Mouse (Mus musculus): Measurements from ENCODE around the gene Klrb1c. TPM values are rescaled to one million over a fixed set of nuclear protein-coding genes. Genes with fewer than 3 reads are reported as not detected.

Gene Klrb1c
- polyA plus RNA-seq, 1 experiment: not detected

- no peak for TF ChIP-seq GATA1 (IDR thresholded peaks at IDR 0.05; ENCODE audit: low read length)
Measured at GRCm38 (mm10) chr6:128797936-128798771, 9.1 kb upstream of the Klrb1c start.

GRCm38 (mm10) chr6:128797185-128797905 lies 8.3 kb upstream of the Klrb1c start:
- no peak for TF ChIP-seq GATA1 (IDR thresholded peaks at IDR 0.05; ENCODE audit: low read length)

GRCm38 (mm10) chr6:128796321-128796955 lies 7.4 kb upstream of the Klrb1c start:
- no peak for TF ChIP-seq GATA1 (IDR thresholded peaks at IDR 0.05; ENCODE audit: low read length)

GRCm38 (mm10) chr6:128793734-128794133 lies 4.7 kb upstream of the Klrb1c start:
- TF ChIP-seq GATA1 (IDR thresholded peaks at IDR 0.05; ENCODE audit: low read length): no peak

GRCm38 (mm10) chr6:128788517-128788916 lies 498 bp downstream of the Klrb1c start:
- no peak for TF ChIP-seq GATA1 (IDR thresholded peaks at IDR 0.05; ENCODE audit: low read length)

- TF ChIP-seq GATA1 (IDR thresholded peaks at IDR 0.05; ENCODE audit: low read length): no peak
Measured at GRCm38 (mm10) chr6:128769481-128770253, 19.3 kb downstream of the Klrb1c start.

- no peak for TF ChIP-seq GATA1 (IDR thresholded peaks at IDR 0.05; ENCODE audit: low read length)
Measured at GRCm38 (mm10) chr6:128768047-128768446, 21.0 kb downstream of the Klrb1c start.

- TF ChIP-seq GATA1 (IDR thresholded peaks at IDR 0.05; ENCODE audit: low read length): no peak
Measured at GRCm38 (mm10) chr6:128765211-128765610, 23.8 kb downstream of the Klrb1c start.

- TF ChIP-seq GATA1 (IDR thresholded peaks at IDR 0.05; ENCODE audit: low read length): no peak
Measured at GRCm38 (mm10) chr6:128764598-128764997, 24.4 kb downstream of the Klrb1c start.

GRCm38 (mm10) chr6:128763736-128764523 lies 25.1 kb downstream of the Klrb1c start:
- TF ChIP-seq GATA1 (IDR thresholded peaks at IDR 0.05; ENCODE audit: low read length): no peak

GRCm38 (mm10) chr6:128761144-128761540 lies 27.9 kb downstream of the Klrb1c start:
- TF ChIP-seq GATA1 (IDR thresholded peaks at IDR 0.05; ENCODE audit: low read length): no peak

- no peak for TF ChIP-seq GATA1 (IDR thresholded peaks at IDR 0.05; ENCODE audit: low read length)
Measured at GRCm38 (mm10) chr6:128759221-128759950, 29.6 kb downstream of the Klrb1c start.

- no peak for TF ChIP-seq GATA1 (IDR thresholded peaks at IDR 0.05; ENCODE audit: low read length)
Measured at GRCm38 (mm10) chr6:128737445-128737844, 51.6 kb downstream of the Klrb1c start.

- no peak for TF ChIP-seq GATA1 (IDR thresholded peaks at IDR 0.05; ENCODE audit: low read length)
Measured at GRCm38 (mm10) chr6:128736100-128736499, 52.9 kb downstream of the Klrb1c start.

Measured in G1E-ER4 (cell line).